Mouse (Mus musculus) limb, embryonic 14.5 days (tissue): ENCODE data around the gene Abraxas2. TPM values are rescaled to one million over a fixed set of nuclear protein-coding genes. Genes with fewer than 3 reads are reported as not detected.

ENCODE experiments used
- ATAC-seq: fragments of 200-750 bp; cut with Nextera tagmentation; 2 replicates; pipeline ENCODE4 v1.8.0; 2017; ENCODE audit warnings: low read depth, moderate number of reproducible peaks, moderate TSS enrichment; ENCODE audit not compliant: low FRiP score
- DNase-seq: peaks from one replicate; pipeline ENCODE4 v3.0.0-alpha.2; 2015; ENCODE audit warnings: low spot score
- H3K27ac ChIP-seq: fragments of 300-500 bp; sonication (generic); replicated peaks from 2 replicates; pipeline ENCODE4 v1.5.1; 2014; ENCODE audit warnings: low read depth, mild to moderate bottlenecking, low read length, moderate library complexity, mixed read lengths
- H3K27me3 ChIP-seq: fragments of 300-500 bp; sonication (generic); 2 replicates; pipeline ENCODE4 v1.6.1; 2014; ENCODE audit warnings: low read length, mixed read lengths; ENCODE audit not compliant: control insufficient read depth, insufficient read depth
- H3K36me3 ChIP-seq: fragments of 300-500 bp; sonication (generic); 2 replicates; pipeline ENCODE4 v1.6.1; 2014; ENCODE audit warnings: mild to moderate bottlenecking, low read length, moderate library complexity, mixed read lengths; ENCODE audit not compliant: control insufficient read depth, insufficient read depth
- H3K4me1 ChIP-seq: fragments of 300-500 bp; sonication (generic); 2 replicates; pipeline ENCODE4 v1.6.1; 2014; ENCODE audit warnings: antibody characterized with exemption, low read length, mixed read lengths; ENCODE audit not compliant: control insufficient read depth, insufficient read depth
- H3K4me2 ChIP-seq: fragments of 300-500 bp; sonication (generic); replicated peaks from 2 replicates; pipeline ENCODE4 v1.6.1; 2014; ENCODE audit warnings: low read depth, mild to moderate bottlenecking, low read length, moderate library complexity; ENCODE audit not compliant: severe bottlenecking
- H3K4me3 ChIP-seq: fragments of 300-500 bp; sonication (generic); replicated peaks from 2 replicates; pipeline ENCODE4 v1.5.1; 2014; ENCODE audit warnings: low read length
- H3K9ac ChIP-seq: fragments of 300-500 bp; sonication (generic); 2 replicates; pipeline ENCODE4 v1.6.1; 2014; ENCODE audit warnings: mild to moderate bottlenecking, low read depth, low read length, moderate library complexity; ENCODE audit not compliant: severe bottlenecking
- H3K9me3 ChIP-seq: fragments of 300-500 bp; sonication (generic); 2 replicates; pipeline ENCODE4 v1.6.1; 2016; ENCODE audit warnings: low read length; ENCODE audit not compliant: control insufficient read depth
- POLR2A ChIP-seq: fragments of 200-500 bp; IDR thresholded peaks from 2 replicates; pipeline ENCODE4 v1.8.0; 2012; ENCODE audit warnings: inconsistent platforms, mild to moderate bottlenecking, moderate library complexity, borderline replicate concordance; ENCODE audit not compliant: insufficient read depth, insufficient read length; ENCODE audit errors: extremely low read depth
- WGBS: fragments of 180-500 bp; shearing (Covaris S2); extraction: QIAGEN DNeasy Blood & Tissue Kit; methylation state at CpG from one replicate; pipeline ENCODE4 v1.1.7; 2014; 5-methylcytosine and 5-hydroxymethylcytosine counted together
- polyA plus RNA-seq, 2 experiments: library from polyadenylated mRNA; depleted of rRNA in 1 of 2; stranded (reverse) in 1 of 2; unstranded in 1 of 2; fragments of >200 nt; fragmentation: Nextera tagmentation in 1 of 2; extraction: Ambion mirVana in 1 of 2; gene quantifications; 2 replicates each; pipeline versions ENCODE4 v1.2.1 to v1.2.3; 2012 to 2014

Gene Abraxas2
- polyA plus RNA-seq (2012; rRNA removed): 26.9 and 29.5 TPM in 2 replicates
- 38.1 and 39.2 TPM in 2 replicates for polyA plus RNA-seq (2014; fragmentation: Nextera tagmentation; extraction: Ambion mirVana)

DNA sequence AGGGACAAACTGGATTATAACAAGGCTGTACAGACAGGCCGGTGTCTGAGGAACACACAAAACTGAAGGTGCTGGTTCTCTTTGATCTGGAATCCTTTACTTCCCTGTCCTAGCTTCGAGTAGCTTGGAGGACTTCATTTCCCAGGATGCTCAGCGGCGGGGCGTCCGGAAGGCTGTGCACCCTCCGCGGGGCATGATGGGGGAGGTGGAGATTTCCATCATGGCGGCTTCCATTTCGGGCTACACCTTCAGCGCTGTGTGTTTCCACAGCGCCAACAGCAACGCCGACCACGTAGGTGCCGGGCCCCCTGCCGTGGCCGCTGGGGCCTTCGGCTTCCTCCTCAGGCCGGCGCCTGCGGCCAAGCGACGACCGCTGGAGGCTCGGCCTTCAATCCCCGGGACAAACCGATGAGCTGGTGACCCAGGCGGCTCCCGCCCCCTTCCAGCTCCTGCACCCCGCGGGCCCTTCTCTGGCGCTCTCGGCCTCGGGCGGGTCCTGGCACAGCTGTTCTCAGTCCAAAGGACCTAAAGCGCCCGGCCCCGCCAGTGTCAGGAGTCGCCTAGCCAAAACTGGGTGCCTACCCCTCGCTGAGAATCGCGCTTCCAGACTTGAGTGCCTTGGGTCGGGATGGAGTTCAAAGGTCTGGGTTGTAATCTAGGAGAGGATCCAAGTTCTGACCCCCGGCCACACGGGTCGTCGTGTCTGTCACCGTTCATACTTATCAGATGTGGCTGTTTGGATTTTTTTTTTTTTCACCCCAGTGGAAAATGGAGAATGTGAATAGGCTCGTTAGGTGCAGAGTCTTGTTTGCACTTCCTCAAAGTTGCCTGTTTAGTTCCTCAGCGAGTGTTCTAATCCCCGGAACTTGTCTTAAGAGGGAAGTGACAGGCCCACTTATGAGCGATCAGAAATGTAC lies at the start of gene Abraxas2:
Gene Abraxas2 (plus strand): TSS at position 184 of the 917 bp plus-strand sequence.
- 2% methylated on average over 53 of the region's 53 CpGs for WGBS
- peak; percentile 95 for ATAC-seq

DNA sequence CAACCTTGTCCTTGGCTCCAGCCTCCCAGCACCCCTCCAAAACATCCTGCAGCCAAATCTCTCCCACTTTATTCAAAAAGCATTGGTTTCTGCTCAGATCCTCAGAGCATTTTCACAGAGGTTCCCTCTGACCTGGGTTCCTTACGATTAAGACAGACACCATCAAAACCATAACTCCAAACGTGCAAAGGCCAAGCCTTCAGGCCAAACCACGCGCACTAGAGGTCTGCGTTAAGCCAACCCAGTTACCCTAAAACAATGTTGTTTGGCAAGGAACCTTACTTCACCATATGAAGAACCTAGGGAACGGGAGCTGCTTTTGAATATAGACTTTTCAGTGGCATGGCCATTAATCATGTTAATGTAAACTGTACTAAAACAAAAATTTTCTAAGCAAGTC lies 49.3 kb upstream of the Abraxas2 start:
- no peaks in the 10 kb centered on the region for H3K27me3 ChIP-seq
- TF ChIP-seq POLR2A: no peak
- ATAC-seq: no peak
- 31% methylated on average over 6 of the region's 6 CpGs for WGBS
- peak overlapping the region; percentile 69; the same call in 1 of the 2 replicates for H3K27ac ChIP-seq
- peaks cover 59% of the 10 kb centered on the region for H3K4me1 ChIP-seq
- H3K9me3 ChIP-seq: no peaks in the 10 kb centered on the region
- DNase-seq: no peak
- H3K4me2 ChIP-seq: peak overlapping the region; percentile 90
- H3K9ac ChIP-seq: 0 out of 2 replicates have a peak overlapping the region, but pooled peaks have one; percentile 16
- H3K36me3 ChIP-seq: no peaks in the 10 kb centered on the region
- no peak overlapping the region for H3K4me3 ChIP-seq

More for the DNA sequence above, at the start of gene Abraxas2:
- Histone ChIP-seq H3K27ac (peak within 1 kb of the TSS; percentile 55), H3K36me3 (no peaks in the 10 kb centered on the region), H3K9me3 (no peaks in the 10 kb centered on the region), H3K4me1 (peaks cover 13% of the 10 kb centered on the region), H3K9ac (peak within 1 kb of the TSS; percentile 78), H3K4me2 (peak within 1 kb of the TSS; percentile 71), H3K4me3 (peak within 1 kb of the TSS; percentile 66), H3K27me3 (no peaks in the 10 kb centered on the region)
- peak; percentile 88 for DNase-seq
- TF ChIP-seq POLR2A: peak; percentile 49; the same call in 1 of the 2 replicates

DNA sequence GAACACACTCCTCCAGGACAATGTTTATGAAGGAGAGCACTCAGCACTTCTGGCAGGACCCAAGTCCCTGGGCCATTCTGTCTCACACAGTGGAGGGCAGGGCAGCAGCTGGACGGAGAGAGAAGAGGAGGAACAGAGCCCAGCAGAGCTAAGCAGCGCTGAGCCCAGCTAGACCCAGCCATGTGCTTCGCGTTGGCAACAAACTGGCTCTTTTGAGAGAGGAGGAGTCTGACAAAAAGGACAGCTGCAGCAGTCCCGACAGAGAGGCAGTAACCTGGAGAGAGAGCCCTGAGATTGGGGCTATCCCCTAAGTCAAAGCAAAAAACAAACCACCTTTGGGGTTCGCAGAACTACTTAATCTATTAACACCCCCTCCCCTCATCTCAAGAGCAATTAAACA lies 48.7 kb upstream of the Abraxas2 start:
- Histone ChIP-seq H3K27ac (peak overlapping the region; percentile 58; the same call in 1 of the 2 replicates), H3K4me3 (no peak overlapping the region; the same call in 1 of the 2 replicates), H3K9me3 (no peaks in the 10 kb centered on the region), H3K36me3 (no peaks in the 10 kb centered on the region), H3K9ac (peak overlapping the region; percentile 16; the same call in 1 of the 2 replicates), H3K27me3 (no peaks in the 10 kb centered on the region), H3K4me2 (peak overlapping the region; percentile 90), H3K4me1 (peaks cover 65% of the 10 kb centered on the region)
- no peak for TF ChIP-seq POLR2A
- 13% methylated on average over 6 of the region's 6 CpGs for WGBS
- ATAC-seq: peak; percentile 39
- peak; percentile 62 for DNase-seq

DNA sequence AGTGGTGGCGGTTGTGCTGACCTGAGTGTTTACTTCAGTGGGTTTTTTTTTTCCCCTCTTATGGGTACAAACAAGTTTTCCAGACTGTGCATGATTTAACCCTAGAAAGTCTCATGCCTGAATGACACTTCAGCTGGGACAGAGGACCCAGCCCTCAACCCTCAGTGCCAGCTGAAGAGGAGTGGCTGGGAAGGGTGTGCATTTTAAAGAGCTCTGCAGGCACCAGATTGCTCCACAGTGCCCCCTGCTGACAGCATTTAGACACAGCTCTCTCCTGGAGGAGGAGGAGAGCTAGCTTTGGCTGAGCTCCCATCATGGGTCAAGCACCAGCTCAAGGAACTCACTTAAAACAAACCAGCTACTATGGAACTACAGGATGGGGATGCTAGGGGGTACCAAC lies 48.1 kb upstream of the Abraxas2 start:
- H3K27me3 ChIP-seq: no peaks in the 10 kb centered on the region
- DNase-seq (peak; percentile 87), ATAC-seq (peak; percentile 17; the same call in 1 of the 2 replicates)
- no peak overlapping the region for H3K9ac ChIP-seq
- WGBS: 19% methylated on average over 1 of the region's 1 CpGs
- H3K27ac ChIP-seq: no peak overlapping the region
- no peaks in the 10 kb centered on the region for H3K9me3 ChIP-seq
- peaks cover 67% of the 10 kb centered on the region for H3K4me1 ChIP-seq
- no peaks in the 10 kb centered on the region for H3K36me3 ChIP-seq
- peak overlapping the region; percentile 90 for H3K4me2 ChIP-seq
- H3K4me3 ChIP-seq: 0 out of 2 replicates have a peak overlapping the region, but pooled peaks have one; percentile 73
- TF ChIP-seq POLR2A: no peak
